Mouse (Mus musculus) activated CD4-positive, CD25-positive, alpha-beta regulatory T cell, adult 4 months (primary cell): ENCODE measurements at regions not wholly inside any gene's neighbourhood (a gene's known extent, or its start where the extent isn't known, plus 50 kb on each side); places are given as distances from the start of the nearest gene placed in this dataset.

Experiments used
- ATAC-seq: one replicate; pipeline ENCODE4 v1.8.0; 2017

GRCm38 (mm10) chr10:19067623-19068022, 52.2 kb upstream of the Tnfaip3 start:
- ATAC-seq = no peak

DNA sequence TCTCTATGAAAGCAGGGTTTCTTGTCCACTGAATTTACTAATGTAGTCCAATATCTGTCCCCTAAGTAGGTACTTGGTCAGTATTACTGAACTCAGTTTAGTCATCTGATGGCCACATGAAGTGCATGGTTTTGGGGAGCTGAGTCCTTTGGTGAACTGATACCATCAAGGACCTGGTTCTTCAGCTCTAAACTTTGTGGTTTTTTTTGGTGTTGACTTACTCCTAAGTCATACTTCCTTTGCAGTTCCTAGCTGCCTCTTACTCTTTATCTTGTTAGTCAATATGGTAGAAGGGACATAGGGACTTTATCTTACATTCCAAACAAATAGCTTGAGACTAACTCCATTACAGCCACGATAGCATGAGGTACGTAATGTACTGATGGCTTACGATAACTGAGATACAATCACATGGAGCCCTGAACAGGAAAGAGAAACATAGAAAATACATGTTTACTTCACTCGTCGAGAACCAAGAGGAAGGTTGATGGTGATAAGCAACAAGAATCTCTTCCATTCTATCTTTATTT, 51.4 kb upstream of the Tnfaip3 start:
- ATAC-seq = no peak
